Mouse (Mus musculus) heart, embryonic 10.5 days (tissue): ENCODE measurements around the gene Glis2. TPM values are rescaled to one million over a fixed set of nuclear protein-coding genes. Genes with fewer than 3 reads are reported as not detected.
A peak's percentile ranks its signal among the peaks of the same experiment; 100 is the strongest.

Source experiments
- DNase-seq: peaks from one replicate; pipeline ENCODE4 v3.0.0-alpha.2; 2017; ENCODE audit warnings: low spot score
- H3K27ac ChIP-seq: fragments of 300-500 bp; sonication (generic); 2 replicates; pipeline ENCODE4 v1.5.1; 2016; ENCODE audit warnings: mild to moderate bottlenecking
- H3K27me3 ChIP-seq: fragments of 300-500 bp; sonication (generic); 2 replicates; pipeline ENCODE4 v1.6.1; 2016; ENCODE audit warnings: mild to moderate bottlenecking; ENCODE audit not compliant: poor library complexity, insufficient read depth, severe bottlenecking
- H3K36me3 ChIP-seq: fragments of 300-500 bp; sonication (generic); 2 replicates; pipeline ENCODE4 v1.6.1; 2016; ENCODE audit warnings: mild to moderate bottlenecking, moderate library complexity
- H3K4me1 ChIP-seq: fragments of 300-500 bp; sonication (generic); 2 replicates; pipeline ENCODE4 v1.6.1; 2016; ENCODE audit warnings: mild to moderate bottlenecking
- H3K4me3 ChIP-seq: fragments of 300-500 bp; sonication (generic); 2 replicates; pipeline ENCODE4 v1.5.1; 2016; ENCODE audit warnings: mild to moderate bottlenecking, moderate library complexity
- H3K9me3 ChIP-seq: fragments of 300-500 bp; sonication (generic); 2 replicates; pipeline ENCODE4 v1.6.1; 2016; ENCODE audit warnings: mild to moderate bottlenecking, moderate library complexity
- WGBS: fragments of 180-500 bp; shearing (Covaris S2); methylation state at CpG from one replicate; pipeline ENCODE4 v1.1.7; 2016; 5-methylcytosine and 5-hydroxymethylcytosine counted together
- polyA plus RNA-seq: library from polyadenylated mRNA; unstranded; fragments of >200 nt; fragmentation: Nextera tagmentation; extraction: Ambion mirVana; gene quantifications from 2 replicates; pipeline ENCODE4 v1.2.1, GENCODE M21; 2016

Gene Glis2
- polyA plus RNA-seq, 1 experiment from 2014 or later = 20.7 TPM

DNA sequence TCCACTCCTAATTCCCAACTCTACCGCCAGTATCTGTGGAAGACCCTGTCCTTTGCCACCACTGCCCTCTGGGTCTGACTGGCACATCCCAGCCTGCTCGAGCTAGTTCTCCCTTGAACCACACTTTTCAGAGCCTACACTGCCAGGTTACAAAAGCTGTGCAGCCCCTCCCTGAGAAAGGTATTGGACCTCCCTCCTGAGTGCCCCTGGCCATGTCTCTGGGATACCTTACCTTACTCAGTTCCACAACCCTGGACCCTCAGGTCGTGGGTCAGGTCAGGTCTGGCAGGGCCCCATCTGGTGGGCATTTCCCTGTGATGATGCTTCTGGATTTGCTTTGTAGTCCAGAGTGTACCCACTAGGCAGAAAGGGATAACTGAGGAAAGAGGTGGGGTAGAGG is 5.1 kb downstream of the Glis2 start:
- Histone ChIP-seq H3K27me3 (no peaks in the 10 kb centered on the region), H3K36me3 (no peaks in the 10 kb centered on the region), H3K27ac (peak overlapping the region; percentile 81; the same call in 1 of the 2 replicates), H3K4me1 (peaks cover 100% of the 10 kb centered on the region), H3K4me3 (0 out of 2 replicates have a peak overlapping the region, but pooled peaks have one; percentile 19), H3K9me3 (no peaks in the 10 kb centered on the region)
- DNase-seq = no peak
- 82% methylated on average over 3 of the region's 3 CpGs for whole genome bisulfite sequencing

- no peak for DNase-seq
- H3K27ac ChIP-seq = peak overlapping the region; percentile 81
- WGBS = 71% methylated on average over 9 of the region's 9 CpGs
- no peaks in the 10 kb centered on the region for H3K27me3 ChIP-seq
- H3K4me3 ChIP-seq = 0 out of 2 replicates have a peak overlapping the region, but pooled peaks have one; percentile 4
- H3K9me3 ChIP-seq = no peaks in the 10 kb centered on the region
- H3K36me3 ChIP-seq = no peaks in the 10 kb centered on the region
- peaks cover 100% of the 10 kb centered on the region for H3K4me1 ChIP-seq
These were observed 6.3 kb downstream of the Glis2 start for GRCm38 (mm10) chr16:4600701-4601310.

- H3K27me3 ChIP-seq = no peaks in the 10 kb centered on the region
- peak overlapping the region; percentile 27; the same call in 1 of the 2 replicates for H3K4me3 ChIP-seq
- no peak for DNase-seq
- H3K4me1 ChIP-seq = peaks cover 100% of the 10 kb centered on the region
- WGBS = 20% methylated on average over 3 of the region's 3 CpGs
- H3K9me3 ChIP-seq = no peaks in the 10 kb centered on the region
- H3K36me3 ChIP-seq = no peaks in the 10 kb centered on the region
- H3K27ac ChIP-seq = peak overlapping the region; percentile 81
These were observed 7.7 kb downstream of the Glis2 start for GRCm38 (mm10) chr16:4602189-4602588.

GRCm38 (mm10) chr16:4602766-4603452 is 8.4 kb downstream of the Glis2 start:
- no peaks in the 10 kb centered on the region for H3K36me3 ChIP-seq
- H3K27ac ChIP-seq = peak overlapping the region; percentile 81
- peak overlapping the region; percentile 40 for H3K4me3 ChIP-seq
- no peaks in the 10 kb centered on the region for H3K27me3 ChIP-seq
- H3K4me1 ChIP-seq = peaks cover 99% of the 10 kb centered on the region
- H3K9me3 ChIP-seq = no peaks in the 10 kb centered on the region
- DNase-seq = no peak
- WGBS = 39% methylated on average over 7 of the region's 7 CpGs

- WGBS = 65% methylated on average over 1 of the region's 1 CpGs
- no peaks in the 10 kb centered on the region for H3K9me3 ChIP-seq
- H3K4me3 ChIP-seq = peak overlapping the region; percentile 40; the same call in 1 of the 2 replicates
- no peaks in the 10 kb centered on the region for H3K27me3 ChIP-seq
- H3K27ac ChIP-seq = peak overlapping the region; percentile 81
- peaks cover 1% of the 10 kb centered on the region; the same call in 1 of the 2 replicates for H3K36me3 ChIP-seq
- DNase-seq = no peak
- H3K4me1 ChIP-seq = peaks cover 97% of the 10 kb centered on the region
These were observed 8.9 kb downstream of the Glis2 start for GRCm38 (mm10) chr16:4603453-4603837.

DNA sequence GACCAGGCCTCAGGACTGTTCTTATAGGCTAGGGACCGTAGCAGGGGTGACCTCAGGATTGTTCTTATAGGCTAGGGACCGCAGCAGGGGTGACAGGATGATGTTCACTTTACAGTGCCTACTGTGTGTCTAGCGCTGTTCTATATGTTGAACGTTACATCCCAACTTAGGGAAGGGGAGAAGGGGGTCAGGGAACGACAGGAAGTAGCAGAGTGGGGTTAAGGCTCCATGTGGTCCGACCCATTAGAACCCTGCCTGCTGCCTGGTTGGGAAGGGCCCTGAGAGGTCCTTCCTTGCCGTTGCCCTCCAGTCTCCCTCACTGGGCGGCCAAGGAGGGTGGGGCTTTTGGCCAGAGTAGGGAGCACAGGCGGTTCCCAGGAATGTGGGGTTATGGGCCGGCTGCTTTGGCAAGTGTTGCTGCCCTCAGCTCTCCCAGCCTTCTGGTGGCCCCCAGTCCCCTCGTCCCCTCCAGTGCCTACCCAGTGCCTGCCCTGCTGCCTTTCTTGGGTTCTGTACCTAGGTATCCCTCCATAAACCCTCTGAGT is 9.9 kb downstream of the Glis2 start:
- 71% methylated on average over 11 of the region's 11 CpGs for WGBS
- no peak for DNase-seq
- Histone ChIP-seq H3K36me3 (peaks cover 10% of the 10 kb centered on the region), H3K27ac (peak overlapping the region; percentile 81), H3K4me1 (peaks cover 88% of the 10 kb centered on the region), H3K27me3 (no peaks in the 10 kb centered on the region), H3K4me3 (peak overlapping the region; percentile 7; the same call in 1 of the 2 replicates), H3K9me3 (no peaks in the 10 kb centered on the region)

GRCm38 (mm10) chr16:4605514-4606131 is 11.1 kb downstream of the Glis2 start:
- no peaks in the 10 kb centered on the region for H3K27me3 ChIP-seq
- H3K9me3 ChIP-seq = no peaks in the 10 kb centered on the region
- peak overlapping the region; percentile 75 for H3K27ac ChIP-seq
- WGBS = 74% methylated on average over 13 of the region's 13 CpGs
- H3K36me3 ChIP-seq = peaks cover 22% of the 10 kb centered on the region
- no peak overlapping the region for H3K4me3 ChIP-seq
- peaks cover 75% of the 10 kb centered on the region for H3K4me1 ChIP-seq
- no peak for DNase-seq

DNA sequence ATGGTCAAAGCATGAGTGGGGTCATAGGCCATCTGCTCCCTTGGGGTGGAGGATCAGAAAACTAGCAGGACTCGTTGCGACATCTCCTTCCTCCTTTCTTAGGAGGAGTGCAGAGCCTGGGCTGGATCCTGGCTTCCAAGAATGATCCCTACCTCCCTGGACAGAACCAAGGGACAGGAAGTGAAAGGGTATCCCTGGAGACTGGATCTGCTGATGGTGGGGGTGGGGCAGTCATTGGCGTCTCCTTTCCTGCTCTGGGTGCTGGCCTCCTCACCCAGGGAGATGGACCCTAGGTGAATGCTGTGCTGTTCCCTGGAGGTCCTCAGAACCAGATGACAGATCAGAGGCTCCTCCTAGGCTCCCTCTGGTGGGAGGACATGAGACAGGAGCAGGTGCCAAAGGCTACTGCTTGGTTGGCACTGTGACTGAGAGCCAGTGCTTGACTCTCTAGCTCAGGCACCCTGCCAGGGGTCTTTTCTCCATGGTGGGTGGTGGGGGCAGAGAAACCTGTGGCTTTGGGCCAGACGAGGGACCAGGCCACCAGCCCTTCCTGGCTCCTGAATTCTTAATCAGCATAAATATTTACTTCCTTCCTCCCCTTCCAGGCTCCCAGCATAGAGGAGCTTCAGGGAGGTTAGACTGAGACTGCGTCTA is 12.0 kb downstream of the Glis2 start:
- H3K4me1 ChIP-seq = peaks cover 66% of the 10 kb centered on the region
- H3K9me3 ChIP-seq = no peaks in the 10 kb centered on the region
- H3K36me3 ChIP-seq = peaks cover 30% of the 10 kb centered on the region
- peak overlapping the region; percentile 22; the same call in 1 of the 2 replicates for H3K4me3 ChIP-seq
- WGBS = 26% methylated on average over 5 of the region's 5 CpGs
- H3K27me3 ChIP-seq = no peaks in the 10 kb centered on the region
- peak overlapping the region; percentile 75 for H3K27ac ChIP-seq
- DNase-seq = no peak

GRCm38 (mm10) chr16:4607818-4608531 is 13.5 kb downstream of the Glis2 start:
- DNase-seq = no peak
- Histone ChIP-seq H3K36me3 (peaks cover 43% of the 10 kb centered on the region), H3K4me3 (no peak overlapping the region), H3K9me3 (no peaks in the 10 kb centered on the region), H3K4me1 (peaks cover 52% of the 10 kb centered on the region), H3K27ac (no peak overlapping the region), H3K27me3 (no peaks in the 10 kb centered on the region)
- 47% methylated on average over 9 of the region's 9 CpGs for WGBS

- Histone ChIP-seq H3K4me1 (peaks cover 45% of the 10 kb centered on the region), H3K27ac (no peak overlapping the region), H3K36me3 (peaks cover 49% of the 10 kb centered on the region), H3K4me3 (no peak overlapping the region), H3K9me3 (no peaks in the 10 kb centered on the region), H3K27me3 (no peaks in the 10 kb centered on the region)
- WGBS = 77% methylated on average over 19 of the region's 19 CpGs
- DNase-seq = no peak
These were observed 14.1 kb downstream of the Glis2 start for GRCm38 (mm10) chr16:4608532-4609059.

GRCm38 (mm10) chr16:4611193-4611592 is 16.7 kb downstream of the Glis2 start:
- Histone ChIP-seq H3K4me3 (no peak overlapping the region), H3K4me1 (peaks cover 24% of the 10 kb centered on the region), H3K27ac (no peak overlapping the region), H3K27me3 (no peaks in the 10 kb centered on the region), H3K9me3 (no peaks in the 10 kb centered on the region), H3K36me3 (peaks cover 74% of the 10 kb centered on the region)
- no peak for DNase-seq
- WGBS = 89% methylated on average over 5 of the region's 5 CpGs

GRCm38 (mm10) chr16:4611676-4612075 is 17.2 kb downstream of the Glis2 start:
- H3K36me3 ChIP-seq = peaks cover 77% of the 10 kb centered on the region

More at GRCm38 (mm10) chr16:4611676-4612075, 17.2 kb downstream of the Glis2 start:
- Histone ChIP-seq H3K9me3 (no peaks in the 10 kb centered on the region), H3K27ac (no peak overlapping the region), H3K27me3 (no peaks in the 10 kb centered on the region), H3K4me3 (no peak overlapping the region), H3K4me1 (peaks cover 19% of the 10 kb centered on the region)
- WGBS = 94% methylated on average over 7 of the region's 7 CpGs
- DNase-seq = no peak
